Mouse (Mus musculus) bone marrow macrophage, adult 2 months (primary cell): ENCODE measurements around the gene Gria1.

Experiments used
- CTCF ChIP-seq: IDR thresholded peaks from 2 replicates; pipeline ENCODE4 v1.5.1; 2012; ENCODE audit warnings: low read depth, mild to moderate bottlenecking, low read length, moderate library complexity
- POLR2A ChIP-seq: IDR thresholded peaks from 2 replicates; pipeline ENCODE4 v1.6.1; 2012; ENCODE audit warnings: mild to moderate bottlenecking, low read depth, low read length, borderline replicate concordance

DNA sequence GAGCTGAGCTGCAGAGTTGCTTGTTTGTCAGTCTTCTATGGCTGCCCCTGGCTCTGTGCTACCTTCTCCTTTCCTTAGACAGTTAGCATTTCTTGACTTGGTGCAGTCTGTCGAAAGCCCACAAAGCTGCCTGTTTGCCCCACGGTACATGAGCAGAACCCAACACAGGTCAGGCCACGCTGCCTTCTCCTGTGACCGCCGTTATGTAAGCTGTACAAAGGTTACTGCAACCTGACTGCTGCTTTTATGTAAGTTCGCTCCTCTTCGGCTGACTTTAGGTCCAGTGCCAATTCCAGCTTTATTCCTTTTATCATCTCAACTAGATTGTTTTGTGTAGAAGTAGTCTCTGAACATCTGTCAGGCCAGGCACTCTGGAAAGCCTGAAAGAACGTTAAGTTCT is 115.9 kb downstream of the Gria1 start:
- TF ChIP-seq CTCF (no peak), POLR2A (no peak)
